Comparison of ENCODE assay signal across 19 mouse cellular contexts in genomic region chr17:68933265-68933664, GRCm38 (mm10).
A peak's percentile ranks its signal among the peaks of the same experiment; 100 is the strongest.
DNase-seq lines count a peak whose midpoint lies in the region; ATAC-seq lines count a peak whose summit lies in the region.
"Had no signal": no experiment of that assay in that cellular context is flagged by ENCODE, and none has a peak within 500 bp of the region (broad histone marks: within the 10 kb centered on the region; RNA-seq: fewer than 3 reads in every experiment).

No protein-coding gene starts in this region.

- intact Hi-C loops in heart, postnatal 14 days (cut with DNase I) = no loop called here

- DNase-seq in frontal cortex, postnatal 14 days (ENCODE audit: low spot score in 2 of 2) = no peak
- peak; percentile 40 for DNase-seq in heart, adult 11 months
- no peak for DNase-seq in heart, postnatal 14 days
- DNase-seq in right cerebral cortex, adult 18-20 months = peak; percentile 8
- DNase-seq in right cerebral cortex, postnatal 10 days (ENCODE audit: low spot score in 2 of 2) = no peak
- peak; percentile 38 for DNase-seq in brain, adult 2 months (ENCODE audit: low read depth, low spot score)
- DNase-seq: adrenal gland, adult 8-10 months; adrenal gland, postnatal 25 days; cerebellum, adult 18-20 months; cerebellum, adult 9-10 months; cerebellum, postnatal 14 days; gastrocnemius, postnatal 10 days; gastrocnemius, postnatal 36 days; heart, postnatal 36 days had no signal

- ATAC-seq in frontal cortex, adult (ENCODE audit: low TSS enrichment) = peak; percentile 70
- ATAC-seq: activated CD4-positive, CD25-positive, alpha-beta regulatory T cell, adult 4 months; forebrain, embryonic 13.5 days; forebrain, embryonic 16.5 days; hindbrain, embryonic 16.5 days had no signal

Comparison
In these comparisons a context has a peak if more than half of its experiments do, and no peak if none do; other contexts are left out.
1. DNase-seq: peak in heart, adult 11 months (single experiment), right cerebral cortex, adult 18-20 months (single experiment) and brain, adult 2 months (single experiment); none in frontal cortex, postnatal 14 days (0 of 2), heart, postnatal 14 days (0 of 2) and right cerebral cortex, postnatal 10 days (0 of 2).